Mouse (Mus musculus): ENCODE results near the gene Serpinb1a.

DNA sequence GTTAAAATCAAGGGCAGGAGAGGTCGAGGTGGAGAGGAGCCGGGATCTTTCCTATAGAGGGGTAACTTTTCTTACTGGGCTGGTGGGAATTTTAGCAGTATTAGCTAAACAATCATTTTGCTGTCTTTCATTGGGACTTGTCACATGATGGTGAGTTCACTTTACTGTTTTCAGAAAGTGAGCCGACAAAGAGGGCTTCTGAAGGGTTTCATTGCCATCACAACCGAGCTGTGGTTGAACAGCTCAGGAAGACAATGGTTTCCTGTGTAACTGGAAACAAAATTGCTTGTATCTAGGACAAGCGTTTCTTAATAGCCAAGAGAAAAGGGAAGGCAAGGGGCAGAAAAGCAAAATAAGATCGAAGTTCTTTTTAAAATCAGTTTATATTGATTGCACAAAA, 17.7 kb downstream of the Serpinb1a start:
- TF ChIP-seq CTCF (IDR thresholded peaks at IDR 0.05; ENCODE audit: low read depth, low read length) (no peak), TAL1 (conservative IDR thresholded peaks at IDR 0.05; ENCODE audit: low read depth, low read length) (no peak), GATA1 (IDR thresholded peaks at IDR 0.05; ENCODE audit: borderline replicate concordance, low read length) (no peak)
